Mouse (Mus musculus) retina, postnatal 7 days (tissue): Measurements from ENCODE around the gene Mrpl46.

Experiments used
- DNase-seq: peaks from one replicate; pipeline ENCODE4 v3.0.0-alpha.2; 2012; ENCODE audit warnings: low read depth, low spot score

The Mrpl46 gene

DNA sequence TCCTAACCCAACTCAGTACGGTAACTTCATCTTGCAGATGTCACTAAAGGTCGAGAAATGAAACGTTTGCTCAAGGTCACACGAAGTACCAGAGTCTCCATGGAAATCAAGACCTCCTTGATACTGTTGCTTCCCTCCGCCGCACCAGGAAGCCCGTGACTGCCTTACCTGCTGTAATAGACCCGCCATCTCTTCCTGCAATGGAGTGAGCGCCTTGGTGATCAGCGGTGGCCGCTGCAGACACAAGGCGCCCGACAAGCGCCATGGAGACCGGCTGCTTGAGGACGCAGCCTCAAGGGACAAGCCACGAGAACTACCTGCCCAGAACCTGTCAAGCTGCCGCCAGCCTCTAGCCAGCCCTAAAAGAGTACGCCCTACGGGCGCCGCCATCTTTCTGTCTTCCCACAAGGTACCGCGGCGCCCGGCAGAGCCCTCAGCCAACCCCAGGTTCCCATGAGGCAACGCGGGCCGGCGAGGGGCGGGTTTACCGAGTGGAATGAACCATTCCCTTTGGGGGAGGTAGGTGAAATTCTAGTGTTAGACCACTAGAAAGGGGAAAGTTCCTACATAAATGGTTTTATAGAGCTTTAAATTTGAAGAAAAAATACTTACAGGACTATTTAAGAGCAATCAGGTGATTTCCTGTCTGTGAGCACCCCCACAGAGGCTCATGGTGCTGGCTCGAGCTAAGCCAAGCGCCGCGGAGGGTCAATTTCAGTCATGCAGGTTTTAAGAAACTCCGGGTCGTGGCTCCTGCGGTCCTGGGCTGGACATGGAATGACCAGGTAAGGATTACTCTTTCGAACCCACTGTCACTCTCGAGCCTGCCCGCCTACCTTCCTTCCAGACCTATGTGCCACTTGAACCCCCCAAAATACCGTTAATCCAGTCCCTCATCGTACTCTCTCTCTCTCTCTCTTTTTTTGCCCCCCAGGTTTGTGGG is at the start of gene Mrpl46, which contains the start of gene Mrps11:
Gene Mrpl46, minus strand, starts transcription at position 893 of the 943 bp plus-strand sequence.
Gene Mrps11, plus strand, starts transcription at position 481 of the 943 bp plus-strand sequence.
- peak; percentile 85 for DNase-seq

DNA sequence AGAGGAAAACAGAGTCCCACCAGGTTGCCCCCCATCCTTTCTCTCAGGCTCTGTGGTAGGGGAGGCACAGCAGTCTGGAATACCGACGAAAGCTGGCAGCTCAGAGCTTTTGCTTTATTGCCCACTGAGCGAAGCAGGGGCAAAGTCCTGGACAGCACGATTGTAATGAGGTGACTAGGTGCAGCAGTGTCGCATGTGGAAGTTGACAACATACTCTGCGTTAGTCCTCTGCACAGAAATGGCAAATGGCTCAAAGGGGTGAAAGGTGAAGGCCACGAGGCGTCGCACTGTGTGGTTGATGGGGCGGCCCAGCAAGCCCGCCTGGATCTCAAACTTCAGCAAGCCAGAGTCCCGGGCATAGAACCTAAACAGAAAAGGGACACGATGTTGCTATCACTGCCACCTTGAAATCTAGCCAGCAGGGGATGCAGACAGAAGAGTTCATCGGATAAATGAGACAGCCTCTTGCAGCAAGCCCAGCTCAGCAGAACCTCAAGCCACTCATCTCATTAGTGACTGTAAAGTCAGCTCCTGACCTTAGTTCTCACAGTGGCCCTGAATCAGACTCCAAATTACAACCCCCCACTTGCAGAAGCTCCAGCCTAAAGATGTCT is 44.5 kb upstream of the Mrpl46 start:
- DNase-seq, result no peak

DNA sequence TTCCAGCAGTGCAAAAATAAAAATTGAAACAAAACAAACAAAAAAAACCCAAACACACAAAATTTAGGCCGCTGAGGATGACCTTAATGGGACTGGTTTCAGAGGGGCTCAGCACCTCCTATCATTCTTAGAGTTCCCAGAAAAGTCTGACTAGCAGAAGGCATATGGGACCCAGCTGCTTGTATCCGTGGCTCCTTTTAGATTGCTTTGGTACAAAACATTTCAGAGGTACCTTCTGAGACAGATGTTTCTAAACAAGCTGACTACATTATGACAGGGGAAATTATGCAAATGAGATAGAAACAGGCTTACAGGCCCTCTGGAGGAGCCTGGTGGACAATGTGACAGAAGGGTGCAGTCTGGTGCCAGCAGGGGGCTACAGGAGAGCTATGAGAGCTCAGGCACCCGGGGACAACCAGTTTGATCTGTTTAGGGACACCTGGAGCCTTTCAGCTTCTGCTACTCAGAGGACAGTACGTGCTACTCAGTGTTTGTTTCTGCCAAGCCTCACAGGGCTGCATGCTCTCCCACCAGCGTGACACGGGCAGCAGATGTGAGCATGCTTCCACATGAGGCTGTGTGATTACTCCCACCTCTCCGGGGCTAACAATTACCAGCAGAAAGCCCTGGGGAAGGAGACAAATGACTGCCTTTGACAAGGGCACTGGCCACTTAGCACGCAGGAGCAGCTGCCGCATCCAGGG is 43.5 kb upstream of the Mrpl46 start:
- DNase-seq, result no peak

DNA sequence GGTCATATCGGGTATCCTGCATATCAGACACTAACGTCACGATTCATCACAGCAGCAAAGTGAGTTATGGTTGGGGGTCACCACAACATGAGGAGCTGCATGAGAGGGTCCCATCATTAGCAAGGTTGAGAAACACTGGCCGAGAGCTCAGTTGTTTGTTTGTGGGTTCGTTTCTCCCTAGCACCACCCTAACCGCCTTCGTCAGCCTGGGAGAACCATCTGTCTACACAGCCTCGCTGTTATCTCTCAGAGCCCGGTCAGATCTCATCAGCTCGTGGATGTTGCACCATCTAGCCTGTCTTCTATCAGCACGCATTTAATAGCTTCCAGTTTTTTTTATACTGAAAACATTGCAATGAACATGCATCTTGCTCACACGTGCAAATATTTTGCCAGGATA is 35.0 kb upstream of the Mrpl46 start:
- DNase-seq, result no peak

DNA sequence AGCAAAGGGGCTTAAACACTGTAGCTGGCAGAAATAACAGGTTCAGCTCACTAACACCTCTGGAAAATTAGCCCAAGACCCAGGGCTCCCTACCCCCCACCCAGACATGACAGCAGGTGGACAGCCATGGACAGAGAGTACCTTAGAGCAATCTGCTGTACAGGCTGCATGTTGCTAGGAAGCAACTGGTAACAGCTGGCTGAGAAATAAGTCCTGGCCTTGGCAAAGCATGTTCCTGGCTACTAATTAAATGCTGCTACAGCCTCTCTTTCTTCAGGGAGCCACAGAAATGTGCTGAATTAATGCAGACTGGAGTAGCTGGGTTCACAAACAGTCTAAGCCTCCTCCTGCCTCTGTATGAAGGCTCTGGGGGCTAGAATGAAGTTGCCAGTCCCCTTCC is 31.4 kb upstream of the Mrpl46 start:
- DNase-seq, result no peak

DNA sequence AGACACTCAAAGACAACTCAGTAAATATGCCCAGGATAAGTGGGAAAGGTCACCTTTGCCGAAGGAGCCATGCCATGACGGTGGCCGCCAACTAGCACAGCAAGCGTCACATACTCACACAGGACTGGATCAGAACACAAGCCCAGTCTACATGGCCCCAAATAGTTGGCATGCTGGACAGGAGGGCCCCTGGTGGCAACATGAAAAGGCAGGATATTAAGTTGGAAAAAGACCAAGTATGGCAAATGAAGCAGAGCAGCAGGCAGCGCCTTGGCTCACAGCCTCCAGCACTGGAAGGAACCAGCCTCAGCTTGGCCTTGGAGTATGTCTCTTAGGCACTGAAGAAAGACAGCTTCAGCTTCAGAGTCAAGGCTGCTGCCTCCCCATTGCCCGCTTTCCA is 30.5 kb upstream of the Mrpl46 start:
- DNase-seq, result no peak

DNA sequence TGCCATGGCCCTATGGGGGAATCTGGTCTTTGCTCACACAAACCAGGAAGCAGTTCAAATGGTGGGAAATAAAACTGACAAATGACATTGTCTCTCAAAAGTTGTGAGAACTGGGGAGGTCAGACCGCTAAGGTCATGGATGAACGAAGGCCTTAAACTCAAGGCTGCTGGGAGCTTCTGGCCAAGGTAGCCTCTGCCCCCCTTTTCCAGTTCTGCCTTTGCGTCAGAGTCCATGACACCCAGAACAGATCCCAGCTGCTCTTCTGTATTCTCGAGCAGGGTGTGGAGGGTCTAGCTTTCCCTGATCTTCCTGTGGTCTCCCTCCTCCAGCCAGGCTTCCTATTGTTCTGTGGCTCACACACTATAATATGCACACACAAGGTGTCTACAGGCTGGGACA is 23.9 kb upstream of the Mrpl46 start:
- no peak for DNase-seq

DNA sequence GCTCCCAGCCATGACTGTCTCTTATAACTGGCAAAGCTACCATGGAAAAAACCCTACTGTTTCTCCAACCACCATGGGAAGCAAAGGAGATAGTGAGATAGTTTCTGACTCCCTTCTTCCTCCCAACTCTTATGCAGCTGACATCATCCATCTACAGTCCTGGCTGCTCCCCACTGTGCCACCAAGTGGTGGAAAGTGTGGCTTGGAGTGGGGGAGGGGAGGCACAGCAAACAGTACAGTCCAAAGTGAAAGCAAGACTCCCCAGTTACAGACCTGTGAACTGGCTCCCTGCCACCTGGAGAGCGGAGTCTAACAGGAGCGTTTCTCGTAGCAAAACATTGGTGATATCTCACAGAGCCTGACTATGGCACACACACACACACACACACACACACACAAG is 20.5 kb upstream of the Mrpl46 start:
- no peak for DNase-seq

DNA sequence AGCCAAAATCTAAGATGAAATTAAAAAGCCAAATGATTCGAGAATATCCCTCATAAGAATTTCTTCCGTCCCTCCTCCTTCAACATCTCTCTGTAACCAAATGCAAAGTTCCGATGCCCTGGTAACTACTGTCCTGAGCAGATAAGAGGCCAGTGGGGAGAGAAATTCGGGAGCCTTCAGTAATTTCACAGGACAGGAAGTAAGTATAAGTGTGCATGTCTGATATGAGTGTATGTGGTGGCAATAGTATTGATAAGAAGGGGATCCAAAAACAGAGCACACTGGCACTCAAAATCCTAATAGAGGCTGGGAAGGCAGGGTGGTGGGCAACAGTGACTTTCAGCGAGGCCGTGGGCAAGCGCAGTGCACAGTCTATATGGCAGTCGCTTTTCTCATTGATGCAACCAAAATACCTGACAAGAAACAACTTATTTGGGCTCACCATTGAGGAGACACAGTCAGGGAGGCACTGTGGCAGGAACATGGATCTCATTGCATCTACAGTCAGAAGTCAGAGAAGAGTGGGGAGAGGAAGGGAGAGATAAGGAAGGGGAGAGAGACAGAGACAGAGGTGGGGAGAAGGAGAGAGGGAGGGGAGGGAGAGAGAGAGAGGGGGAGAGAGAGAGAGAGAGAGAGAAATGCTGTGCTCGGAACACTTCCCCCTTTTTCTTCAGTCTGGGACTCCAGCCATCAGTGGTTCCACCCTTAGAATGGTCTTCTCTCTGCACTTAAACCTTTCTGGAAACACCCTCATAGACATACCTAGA is 16.6 kb upstream of the Mrpl46 start:
- DNase-seq, result no peak

DNA sequence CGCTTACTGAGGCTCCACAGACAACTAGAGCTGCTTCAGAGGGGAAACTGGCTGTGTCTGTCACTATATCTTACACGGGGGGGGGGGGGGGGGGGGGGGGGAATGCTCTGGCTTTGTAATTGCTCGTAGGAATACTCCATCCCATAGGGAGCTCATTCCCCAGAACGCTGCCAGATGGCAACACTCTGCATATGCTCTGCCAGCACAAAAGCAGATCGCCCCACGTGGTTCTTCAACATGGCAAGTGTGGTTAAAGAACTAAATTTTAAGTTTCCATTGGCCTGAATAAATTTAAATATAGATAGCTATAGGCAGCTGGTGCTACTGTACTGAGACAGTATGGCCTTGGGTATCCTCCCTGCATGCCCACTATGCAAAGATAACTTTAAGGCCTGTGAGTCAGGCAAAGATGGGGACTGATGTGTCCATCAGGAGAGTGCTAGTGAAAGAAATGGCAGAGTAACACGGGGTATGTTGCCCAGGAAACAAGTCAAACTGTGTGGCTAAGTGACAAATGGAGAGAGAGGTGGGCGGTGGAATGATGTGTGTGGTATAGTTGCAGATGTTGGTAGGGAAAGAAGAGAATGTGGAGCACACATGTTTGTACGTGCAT is 14.6 kb upstream of the Mrpl46 start:
- no peak for DNase-seq

DNA sequence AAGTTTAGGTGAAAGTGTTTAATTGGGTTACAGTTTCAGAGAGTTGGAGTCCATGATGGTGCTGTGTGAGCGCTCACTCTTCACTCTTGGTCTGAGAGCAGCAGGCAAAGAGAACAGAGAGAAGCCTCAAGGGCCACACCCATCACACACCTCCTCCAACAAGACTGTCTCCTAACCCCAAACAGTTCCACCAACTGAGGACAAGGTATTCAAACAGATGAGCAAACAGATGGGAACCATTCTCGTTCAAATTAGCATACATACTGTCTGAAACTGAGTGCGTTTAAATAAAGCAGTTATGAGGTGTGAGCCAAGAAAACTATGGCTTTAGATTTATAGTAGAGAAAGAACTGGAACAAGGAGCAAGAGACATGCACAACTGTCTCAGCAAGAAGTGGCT is 13.3 kb upstream of the Mrpl46 start:
- no peak for DNase-seq

DNA sequence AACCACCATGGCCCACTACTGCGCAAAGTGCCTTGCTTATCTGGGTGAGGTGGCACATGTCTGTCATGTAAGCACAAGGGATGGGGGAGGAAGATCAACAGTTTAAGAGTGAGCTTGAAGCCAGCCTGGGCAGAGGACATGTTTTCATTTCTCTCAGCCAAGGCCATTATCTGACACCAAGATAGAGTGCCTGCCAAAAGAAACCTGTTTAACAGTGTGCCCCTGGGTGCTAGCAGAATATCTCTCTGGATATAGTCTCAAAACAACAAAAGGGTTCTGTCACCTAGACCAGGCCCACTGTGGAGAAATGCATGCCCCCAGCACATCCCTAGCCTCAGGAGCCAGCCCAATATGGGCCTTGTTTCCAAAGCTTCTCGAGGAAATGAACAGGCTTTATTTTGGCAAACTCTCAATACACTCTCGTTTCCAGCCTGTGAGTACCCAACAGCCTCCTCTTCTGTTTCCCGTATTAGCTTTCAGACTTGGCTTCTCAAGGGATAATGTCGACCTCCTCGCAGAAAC is 11.3 kb upstream of the Mrpl46 start:
- DNase-seq, result no peak

DNA sequence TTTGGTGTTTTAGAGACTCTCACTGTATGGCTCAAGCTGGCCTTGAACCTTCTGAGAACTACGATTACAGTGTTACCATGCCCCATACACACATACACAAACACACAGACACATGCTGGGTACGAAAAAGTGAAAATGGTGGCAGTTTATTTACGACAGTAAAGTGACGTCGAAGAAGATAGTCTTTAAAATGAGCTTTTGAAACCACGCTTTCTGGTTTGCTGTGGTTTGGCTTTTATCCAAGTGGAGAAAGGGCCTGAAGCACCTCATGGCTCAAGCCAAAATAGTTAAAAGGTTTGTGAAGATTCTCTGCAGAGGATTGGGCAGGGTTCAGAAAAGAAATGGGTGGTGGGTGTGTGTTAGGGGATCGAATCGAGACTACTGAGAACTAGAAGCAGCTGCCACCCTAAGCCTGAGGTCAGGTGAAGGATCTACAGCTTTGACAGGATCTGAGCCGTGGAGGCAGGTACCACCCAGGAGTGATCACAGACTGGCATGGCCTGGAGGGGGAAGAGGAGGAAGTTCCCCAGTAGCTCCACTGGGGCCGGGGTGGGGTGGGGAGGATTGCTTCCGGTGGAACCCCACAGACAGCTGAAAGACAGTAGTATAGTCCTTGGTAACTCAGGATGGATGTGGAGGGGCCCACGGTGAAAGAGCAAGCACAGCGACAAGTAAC is 10.7 kb upstream of the Mrpl46 start:
- DNase-seq, result no peak

DNA sequence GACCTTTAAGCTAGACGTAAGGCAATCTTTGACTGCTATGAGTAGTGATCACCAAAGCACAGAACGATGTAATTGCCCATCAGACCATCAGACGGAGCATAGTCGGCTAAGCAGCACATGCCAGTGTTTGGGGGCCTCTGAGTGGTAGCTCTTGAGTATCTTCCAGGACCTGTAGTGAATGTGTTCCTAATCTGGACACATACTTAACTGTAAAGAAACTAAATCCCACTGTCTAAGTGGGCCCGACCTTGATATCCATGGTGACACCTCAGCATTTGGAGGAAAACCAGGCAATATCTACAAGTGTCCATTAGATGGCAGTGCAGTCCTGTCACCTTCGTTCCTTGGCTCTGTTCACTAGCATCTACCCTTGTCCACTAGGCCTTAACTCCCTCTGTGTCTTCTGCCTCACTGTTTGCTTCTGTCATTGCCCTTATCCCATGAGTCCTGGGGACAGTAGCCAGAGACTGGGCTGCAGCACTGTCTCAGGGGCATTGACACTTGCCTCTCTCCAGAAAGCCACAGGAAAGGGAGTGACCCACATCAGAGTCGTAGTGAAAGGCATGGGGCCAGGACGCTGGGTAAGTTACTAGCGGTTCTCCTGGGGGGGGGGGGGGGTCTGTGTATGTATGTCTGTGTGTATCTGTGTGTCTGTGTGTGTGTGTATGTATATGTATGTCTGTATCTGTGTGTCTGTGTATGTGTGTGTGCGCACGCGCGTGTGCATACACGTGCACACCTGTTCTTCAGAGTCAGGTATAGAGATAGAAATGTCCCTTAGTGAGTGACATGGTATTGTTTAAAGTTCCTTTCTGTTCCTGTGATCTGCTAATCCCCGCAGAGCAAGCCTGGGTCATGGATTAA is 8.3 kb upstream of the Mrpl46 start:
- DNase-seq, result peak; percentile 56

DNA sequence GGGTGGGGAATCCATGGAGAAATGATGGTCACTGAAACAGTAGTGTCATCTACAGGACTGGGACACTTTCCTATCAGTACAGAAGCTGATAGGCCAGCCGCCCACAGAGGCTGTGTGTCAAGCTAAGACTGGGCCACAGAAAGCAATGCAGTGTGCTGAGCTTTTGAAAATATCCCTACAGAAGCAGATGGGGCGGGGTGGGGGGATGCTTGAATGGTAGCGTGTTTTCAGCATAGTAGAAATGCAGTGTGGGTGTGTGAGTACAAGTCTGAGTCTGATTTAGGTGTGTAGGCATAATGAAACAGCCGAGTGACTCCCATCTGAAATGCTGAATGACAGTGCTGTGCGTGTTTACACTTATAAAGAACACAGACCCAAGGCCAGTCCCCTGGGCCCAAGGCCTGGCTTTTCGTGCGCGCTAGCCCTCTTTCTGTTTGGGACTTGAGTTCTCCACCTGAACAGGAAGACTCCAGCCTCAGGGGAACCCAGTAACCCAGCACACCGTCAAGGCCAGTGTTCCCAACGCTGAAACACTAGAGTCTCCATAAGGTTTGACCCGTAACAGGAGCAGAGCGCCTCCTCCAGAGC is 4.6 kb upstream of the Mrpl46 start:
- no peak for DNase-seq

DNA sequence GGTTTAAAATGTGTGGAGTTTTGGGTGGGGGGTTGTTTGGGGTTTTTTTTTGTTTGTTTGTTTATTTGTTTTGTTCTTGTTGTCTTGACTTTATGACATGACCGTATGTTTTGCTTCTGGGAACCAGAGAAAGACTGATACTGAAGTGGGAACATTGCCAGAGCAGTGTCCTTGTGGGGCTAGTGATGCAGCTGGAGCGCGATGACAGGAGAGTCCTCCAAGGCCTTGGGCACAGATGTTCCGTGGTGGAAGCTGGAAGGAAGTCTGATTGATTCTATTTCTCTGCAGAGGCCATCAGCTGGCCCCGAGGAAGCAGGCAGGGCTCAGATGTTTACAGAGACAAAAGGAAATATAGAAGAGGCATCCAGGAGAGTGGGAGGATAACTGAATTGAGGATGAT is 2.6 kb upstream of the Mrpl46 start:
- no peak for DNase-seq

DNA sequence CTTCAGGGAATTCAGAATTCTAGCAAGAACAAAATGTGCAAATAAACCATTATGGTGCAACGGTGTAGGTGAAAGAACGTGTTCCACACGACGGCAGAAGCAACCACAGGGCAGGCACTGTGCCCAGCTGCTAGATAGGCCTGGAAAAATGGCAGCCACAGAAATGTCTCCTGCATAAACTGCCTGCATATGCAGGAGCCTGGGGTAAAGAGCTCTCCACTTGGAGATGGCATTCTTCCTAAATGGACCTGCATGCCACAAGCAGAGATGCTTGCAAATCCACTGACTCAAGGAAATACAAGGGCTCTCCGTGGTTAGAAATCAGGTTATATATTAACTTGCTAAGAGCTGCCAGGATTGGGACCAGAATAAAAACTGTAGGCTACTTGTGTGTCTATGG is 4.6 kb downstream of the Mrpl46 start:
- no peak for DNase-seq

DNA sequence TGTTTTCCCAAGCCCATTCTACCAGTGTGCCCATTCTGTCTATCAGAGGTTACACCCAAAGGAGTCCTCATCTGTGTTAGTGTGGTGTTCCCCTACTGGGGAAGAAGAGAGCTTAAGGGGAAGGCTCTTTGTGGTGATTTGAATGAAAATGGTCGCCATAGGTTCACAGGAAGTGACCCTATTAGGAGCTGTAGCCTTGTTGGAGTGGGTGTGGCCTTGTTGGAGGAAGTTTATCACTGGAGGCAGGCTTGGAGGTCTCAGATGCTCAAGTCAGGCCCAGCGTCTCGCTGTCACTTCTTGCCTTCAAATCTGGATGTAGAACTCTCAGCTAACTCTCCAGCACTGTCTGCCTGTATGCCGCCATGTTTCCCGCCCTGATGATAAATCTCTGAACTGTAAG is 12.4 kb downstream of the Mrpl46 start:
- DNase-seq, result no peak

DNA sequence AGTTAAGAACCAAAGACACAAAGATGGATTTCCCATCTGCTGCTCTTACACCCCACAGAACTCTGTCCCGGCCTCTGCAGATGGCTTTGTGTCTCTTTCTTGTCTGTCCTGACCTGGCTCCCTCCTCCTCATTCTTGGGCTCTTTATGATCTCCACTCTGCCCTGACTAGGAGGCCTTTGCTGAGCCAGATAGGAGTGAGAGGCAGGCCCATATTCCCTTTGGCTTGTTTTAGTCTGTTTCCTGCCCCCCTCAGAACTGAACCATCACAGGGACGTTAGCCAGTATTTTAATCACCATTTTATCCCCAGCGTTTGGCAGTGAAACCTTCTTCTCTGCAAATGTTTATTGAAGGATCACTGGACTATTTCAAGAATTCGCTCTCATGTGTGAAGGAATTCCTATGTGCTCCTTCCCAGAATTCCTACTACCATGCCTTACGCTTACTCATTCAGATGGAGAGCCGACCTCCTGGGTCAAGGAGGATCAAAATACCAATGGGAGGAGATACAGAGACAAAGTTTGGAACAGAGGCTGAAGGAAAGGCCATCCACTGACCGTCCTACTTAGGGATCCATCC is 14.2 kb downstream of the Mrpl46 start:
- no peak for DNase-seq
